Mouse (Mus musculus): Measurements from ENCODE around the gene Agbl3.

Agbl3 gene

GRCm38 (mm10) chr6:34780231-34780942 lies at the start of gene Agbl3:
Gene Agbl3, plus strand, starts transcription at chr6:34780432.
- under 1% methylated on average over 81 of the region's 81 CpGs for WGBS

DNA sequence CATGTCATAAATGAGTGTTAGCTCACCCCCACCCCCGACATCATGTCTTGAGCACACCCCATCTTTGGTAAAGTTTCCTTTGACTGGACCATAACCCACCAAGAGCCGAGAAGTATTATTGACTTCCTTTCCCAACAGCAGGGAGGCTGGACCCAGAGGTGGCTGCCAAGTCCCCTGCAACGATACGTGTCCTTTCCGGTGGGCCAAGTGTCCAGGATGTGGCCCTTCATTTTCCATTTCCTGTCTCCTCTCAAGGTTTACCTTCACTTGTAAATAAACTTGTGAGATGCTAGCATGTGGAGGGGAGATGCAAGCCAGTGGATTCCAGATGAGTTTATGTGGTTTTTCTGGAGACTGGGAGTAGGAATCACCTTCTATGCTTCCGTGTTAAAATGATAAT lies 49.2 kb upstream of the Agbl3 start:
- 84% methylated on average over 6 of the region's 6 CpGs for WGBS

DNA sequence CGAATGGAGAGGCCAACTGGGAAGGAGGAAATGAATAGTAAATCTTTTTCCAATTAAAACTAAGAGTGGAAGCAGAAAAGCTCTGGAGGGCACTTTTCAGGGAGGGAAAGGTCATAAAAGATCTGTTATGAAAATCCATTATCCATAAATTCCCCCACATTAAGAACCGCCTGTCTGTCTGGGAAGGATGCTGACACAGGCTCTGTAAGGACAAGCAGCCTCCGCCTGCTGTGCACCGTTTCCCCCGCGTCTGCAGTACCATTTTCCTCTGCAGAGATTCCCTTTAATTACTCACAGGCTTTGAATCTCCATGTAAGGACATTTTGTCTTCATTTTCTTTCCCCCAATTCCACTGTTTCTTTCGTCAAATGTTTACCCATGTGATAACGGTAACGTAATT lies 48.7 kb upstream of the Agbl3 start:
- 81% methylated on average over 9 of the region's 9 CpGs for whole genome bisulfite sequencing

DNA sequence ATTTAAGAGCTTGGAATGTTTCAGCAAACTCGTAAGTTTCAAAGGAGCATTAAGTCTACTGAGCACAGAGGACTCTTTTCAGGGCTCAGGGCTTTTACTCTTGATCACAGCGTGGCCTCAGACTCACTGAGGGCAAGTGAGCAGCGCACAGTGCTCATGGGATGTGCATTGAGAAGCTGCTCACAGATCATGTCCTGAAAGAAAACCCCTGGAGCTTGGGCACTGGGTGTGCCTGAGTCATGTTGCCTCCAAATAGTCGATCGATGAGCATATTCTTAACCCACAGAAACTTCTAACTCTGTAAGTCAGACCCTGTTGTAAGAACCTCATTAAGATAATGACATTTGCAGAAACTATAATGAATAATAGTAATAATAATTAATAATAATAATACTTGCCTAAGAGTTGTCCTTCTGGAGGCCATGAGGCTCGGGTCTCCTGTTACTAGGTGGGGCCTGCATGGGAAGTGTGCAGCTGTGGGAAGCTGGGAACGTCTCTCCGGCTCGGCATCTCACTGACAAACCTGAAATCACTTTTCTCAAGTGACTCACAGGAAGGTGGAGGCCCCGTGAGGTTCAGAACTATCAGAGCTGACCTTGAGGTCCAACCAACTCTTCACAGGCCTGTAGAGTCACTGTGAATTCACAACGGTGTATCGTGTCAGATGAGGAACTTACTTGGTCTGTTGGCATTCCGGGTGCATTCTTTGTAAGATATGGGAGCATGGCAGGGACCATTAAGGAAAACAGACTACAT lies 45.1 kb upstream of the Agbl3 start:
- WGBS: 87% methylated on average over 13 of the region's 13 CpGs

- 62% methylated on average over 2 of the region's 2 CpGs for WGBS
Observed at GRCm38 (mm10) chr6:34736934-34737333, 43.3 kb upstream of the Agbl3 start.

GRCm38 (mm10) chr6:34743946-34744345 lies 36.3 kb upstream of the Agbl3 start:
- WGBS: 85% methylated on average over 4 of the region's 4 CpGs

- WGBS: 78% methylated on average over 6 of the region's 6 CpGs
Observed at GRCm38 (mm10) chr6:34747846-34748245, 32.4 kb upstream of the Agbl3 start.

- 90% methylated on average over 11 of the region's 11 CpGs for WGBS
Observed at GRCm38 (mm10) chr6:34748566-34748965, 31.7 kb upstream of the Agbl3 start.

GRCm38 (mm10) chr6:34749526-34749925 lies 30.7 kb upstream of the Agbl3 start:
- WGBS: 80% methylated on average over 6 of the region's 6 CpGs

DNA sequence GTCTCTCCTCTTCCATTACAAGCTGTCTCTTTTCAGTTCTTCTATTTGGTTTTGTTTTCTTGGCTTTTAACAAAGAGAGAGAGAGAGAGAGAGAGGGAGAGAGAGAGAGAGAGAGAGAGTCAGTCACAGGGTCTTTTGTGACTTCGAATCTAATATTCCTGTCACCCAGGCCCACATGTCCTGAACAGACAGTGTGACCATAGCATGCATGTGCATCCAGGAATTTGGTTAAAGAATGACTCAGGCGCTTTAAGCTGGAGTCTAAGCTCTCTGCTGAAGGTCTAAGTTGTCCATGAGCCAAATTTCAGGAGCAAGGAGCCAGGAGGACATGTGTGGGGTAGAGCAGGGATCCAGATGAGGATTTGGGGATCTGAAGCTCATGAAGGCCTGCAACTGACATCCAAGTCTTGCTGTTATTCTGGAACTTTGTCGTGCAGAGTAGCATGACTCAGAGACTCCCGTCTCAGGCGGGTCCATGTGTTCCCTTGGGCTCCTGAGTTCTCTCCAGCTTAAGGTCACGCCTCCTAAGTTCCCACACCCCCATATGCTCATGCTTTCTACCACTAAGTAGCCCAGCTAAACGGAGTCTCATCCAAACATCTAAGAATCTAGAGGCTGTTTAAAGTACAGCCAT lies 29.6 kb upstream of the Agbl3 start:
- 60% methylated on average over 7 of the region's 7 CpGs for WGBS

GRCm38 (mm10) chr6:34754448-34754847 lies 25.8 kb upstream of the Agbl3 start:
- 28% methylated on average over 5 of the region's 5 CpGs for WGBS

DNA sequence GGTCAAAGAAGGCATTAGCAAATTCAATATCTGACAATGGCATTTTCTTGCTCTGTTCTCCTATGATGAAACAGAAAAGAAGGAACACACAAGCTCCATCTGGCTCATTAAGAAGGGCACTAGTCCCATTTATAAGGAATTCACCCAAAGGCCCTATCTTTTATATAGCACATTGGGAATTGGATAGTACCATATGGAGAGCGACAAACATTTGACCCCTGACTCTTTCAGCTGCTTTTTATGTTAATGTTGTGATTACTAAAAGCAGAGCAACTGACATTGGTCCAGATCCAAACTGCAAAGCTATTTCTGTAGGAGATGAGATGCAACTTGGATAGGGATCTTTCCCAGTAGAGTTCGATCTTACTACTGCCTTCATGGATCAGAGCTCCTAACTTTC lies 21.9 kb upstream of the Agbl3 start:
- WGBS: 82% methylated on average over 2 of the region's 2 CpGs

- 43% methylated on average over 4 of the region's 4 CpGs for WGBS
Observed at GRCm38 (mm10) chr6:34760023-34760422, 20.2 kb upstream of the Agbl3 start.

- WGBS: 91% methylated on average over 5 of the region's 5 CpGs
Observed at GRCm38 (mm10) chr6:34765721-34766120, 14.5 kb upstream of the Agbl3 start.

DNA sequence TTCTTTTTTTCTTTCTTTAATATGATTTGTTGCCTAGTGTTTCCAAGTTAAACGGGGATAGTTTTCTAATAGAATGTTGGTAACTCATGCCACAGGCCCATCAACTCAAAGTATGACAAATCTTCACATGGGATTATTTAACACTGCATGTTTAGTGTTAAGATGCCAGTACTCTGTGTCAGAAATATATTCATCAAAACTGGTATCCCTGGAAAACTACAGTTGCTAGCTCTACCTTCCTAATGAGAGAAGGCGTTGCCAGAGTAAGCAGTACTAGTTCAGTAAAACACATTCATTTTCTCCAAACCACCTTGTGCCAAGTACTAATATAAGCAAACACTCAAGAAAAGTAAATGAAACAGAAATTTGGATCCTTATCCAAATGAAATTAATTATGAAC lies 10.2 kb upstream of the Agbl3 start:
- 62% methylated on average over 2 of the region's 2 CpGs for WGBS

DNA sequence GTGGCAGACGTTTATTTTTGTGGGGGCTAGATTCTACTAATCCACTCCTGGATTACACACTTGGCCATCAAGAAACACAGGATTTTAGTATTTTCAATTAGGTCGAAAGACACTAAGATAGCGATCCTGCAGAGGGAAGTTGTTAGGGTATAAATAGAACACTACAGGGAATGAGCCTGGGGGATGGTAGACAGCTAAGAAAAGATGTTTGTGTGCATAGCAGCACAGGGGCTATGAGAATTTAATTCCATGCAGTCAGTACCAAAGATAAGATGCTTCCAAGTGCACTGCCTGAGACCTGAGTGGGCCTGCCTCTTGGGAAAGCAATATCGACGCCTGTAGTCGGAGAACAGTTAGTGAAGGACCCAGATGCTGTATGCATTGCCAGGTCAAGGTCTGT lies 9.7 kb upstream of the Agbl3 start:
- 63% methylated on average over 6 of the region's 6 CpGs for WGBS

DNA sequence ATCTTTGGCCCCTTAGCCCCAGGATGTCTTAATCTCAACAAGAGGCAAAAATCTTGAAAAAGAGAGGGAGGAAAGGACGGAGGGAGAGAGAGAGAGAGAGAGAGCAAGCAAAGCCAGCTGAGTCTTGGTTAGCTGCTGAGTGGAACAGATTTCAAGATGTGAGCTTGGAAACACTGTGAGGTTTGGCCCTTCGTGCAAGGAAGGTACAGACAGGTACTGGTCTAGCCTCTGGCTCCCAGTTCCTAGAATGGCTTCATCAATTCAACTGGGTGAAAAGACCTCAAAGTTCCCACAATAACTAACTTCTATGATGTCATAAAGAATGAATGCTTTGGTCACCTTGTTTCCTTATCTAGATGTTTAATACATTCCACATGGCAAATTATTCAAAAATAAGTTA lies 3.1 kb upstream of the Agbl3 start:
- whole genome bisulfite sequencing: 82% methylated on average over 2 of the region's 2 CpGs

DNA sequence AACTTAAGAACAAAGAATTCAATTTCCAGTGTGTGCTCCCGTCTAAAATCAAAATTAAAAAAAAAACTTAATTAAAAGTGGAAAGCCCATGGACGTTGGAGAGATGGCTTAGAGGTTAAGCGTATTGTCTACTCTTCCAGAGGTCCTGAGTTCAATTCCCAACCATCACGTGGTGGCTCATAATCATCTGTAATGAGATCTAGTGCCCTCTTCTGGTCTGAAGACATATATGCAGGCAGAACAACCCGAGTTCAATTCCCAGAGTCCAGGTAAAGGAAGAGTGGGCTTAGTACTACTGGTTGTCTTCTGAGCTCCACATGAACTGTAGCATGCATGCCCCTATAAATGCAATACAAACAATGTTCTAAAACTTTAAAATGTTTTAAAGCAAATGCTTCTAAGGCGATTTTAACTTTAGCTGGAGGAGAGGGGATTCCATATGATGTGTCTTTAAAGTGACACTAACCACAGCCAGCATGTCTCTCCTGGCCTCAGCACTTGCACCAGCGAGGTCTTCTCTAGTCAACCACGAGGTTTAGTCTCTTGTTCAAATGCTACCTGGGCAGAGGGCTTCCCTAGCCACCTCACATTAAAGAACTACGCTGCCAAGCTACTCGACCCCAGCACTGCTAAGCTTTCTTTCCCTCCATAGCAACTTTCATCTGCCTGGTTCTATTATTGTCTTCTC lies 2.1 kb upstream of the Agbl3 start:
- WGBS: 73% methylated on average over 10 of the region's 10 CpGs

- 2% methylated on average over 13 of the region's 13 CpGs for WGBS
Observed at GRCm38 (mm10) chr6:34780943-34781289, 684 bp downstream of the Agbl3 start.

GRCm38 (mm10) chr6:34782493-34782892 lies 2.3 kb downstream of the Agbl3 start:
- 74% methylated on average over 1 of the region's 1 CpGs for WGBS

GRCm38 (mm10) chr6:34796881-34797280 lies 16.6 kb downstream of the Agbl3 start:
- 91% methylated on average over 3 of the region's 3 CpGs for WGBS

DNA sequence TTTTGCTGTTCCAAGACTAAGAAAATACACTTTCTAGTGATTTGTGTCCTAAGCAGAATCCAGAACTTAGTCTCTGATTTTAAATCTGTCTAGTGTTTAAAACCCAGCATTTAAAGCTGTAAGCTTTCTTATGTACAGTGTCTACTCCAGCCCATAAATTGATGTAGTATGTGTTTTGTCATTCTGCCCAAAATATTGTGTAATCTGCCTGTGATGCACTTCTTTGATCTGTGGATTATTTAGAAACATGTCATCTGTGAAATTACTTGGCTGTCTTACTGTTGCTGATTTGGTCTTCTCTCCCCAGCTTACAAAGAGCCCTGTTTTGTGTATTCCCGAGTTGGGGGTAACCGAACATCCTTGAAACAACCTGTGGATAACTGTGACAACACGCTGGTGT lies 17.7 kb downstream of the Agbl3 start:
- 71% methylated on average over 3 of the region's 3 CpGs for WGBS

All from cerebral cortex, adult 2 months (tissue).